Mouse (Mus musculus) left cerebral cortex, postnatal 10 days (tissue): ENCODE measurements around the gene Rhox6. TPM values are rescaled to one million over a fixed set of nuclear protein-coding genes. Genes with fewer than 3 reads are reported as not detected.
"Not testable (repeated sequence)": the region's sequence is repeated elsewhere in the genome, so short reads cannot be mapped to it uniquely, and the experiment has no call there.

ENCODE experiments used
- DNase-seq, 2 experiments: peaks; one replicate each; pipeline ENCODE4 v3.0.0; 2021 to 2022; ENCODE audit warnings: low spot score in 2 of 2, mixed read lengths in 1 of 2; ENCODE audit errors: extremely low spot score in 1 of 2
- intact Hi-C: fragments of 180-260 bp; cut with DNase I; formaldehyde crosslinking; loops from one replicate; pipeline ENCODE4 v1.15.1; 2025
- total RNA-seq, 2 experiments: library from RNA; stranded (reverse); gene quantifications; 2 replicates each; pipeline ENCODE4 v1.2.3; 2021

Rhox6 gene
- not detected for total RNA-seq

DNA sequence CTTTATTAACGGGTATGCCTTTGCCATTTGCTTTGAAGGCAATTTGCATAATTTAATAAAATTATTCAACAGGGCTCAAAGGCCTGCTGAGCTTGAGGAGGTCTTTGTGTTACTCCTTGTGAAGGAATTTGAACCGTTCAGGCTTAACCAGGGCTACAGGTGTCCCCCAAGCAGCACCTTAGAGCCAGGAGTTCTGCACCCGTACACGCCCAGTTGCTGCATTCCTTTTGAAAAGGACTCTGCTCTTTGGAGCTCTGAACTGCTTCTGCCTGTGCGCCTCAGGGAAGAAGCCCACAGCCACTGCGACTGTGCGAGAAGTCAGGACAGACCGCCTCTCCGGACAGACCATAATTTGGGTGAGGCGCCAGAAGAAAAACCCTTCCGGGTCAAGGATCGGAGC is at the start of gene Rhox6:
Rhox6 (plus strand) TSS at position 301 of the 400 bp plus-strand sequence.
- intact Hi-C loops, DNase-seq: not testable (repeated sequence)

GRCm38 (mm10) chrX:37807286-37808080 is 19.2 kb upstream of the Rhox6 start:
- DNase-seq, result no peak
- intact Hi-C loops, result no loop called here

DNA sequence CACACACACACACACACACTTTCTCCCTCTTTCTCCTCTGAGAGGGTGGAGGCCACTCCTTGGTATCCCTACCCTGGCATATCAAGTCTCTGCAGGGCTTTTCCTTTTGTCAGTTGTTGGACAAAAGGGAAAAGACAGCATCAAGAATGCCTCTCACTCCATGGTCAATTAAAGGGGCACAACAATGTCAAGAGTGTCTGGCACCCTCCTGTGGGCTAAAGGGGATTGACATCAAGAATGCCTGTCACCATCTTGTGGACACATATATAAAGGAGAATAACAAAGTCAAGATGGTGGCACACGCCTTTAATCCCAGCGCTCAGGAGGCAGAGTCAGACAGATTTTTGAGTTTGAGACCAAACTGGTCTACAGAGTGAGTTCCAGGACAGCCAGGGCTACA is 17.3 kb upstream of the Rhox6 start:
- intact Hi-C loops, result no loop called here

DNA sequence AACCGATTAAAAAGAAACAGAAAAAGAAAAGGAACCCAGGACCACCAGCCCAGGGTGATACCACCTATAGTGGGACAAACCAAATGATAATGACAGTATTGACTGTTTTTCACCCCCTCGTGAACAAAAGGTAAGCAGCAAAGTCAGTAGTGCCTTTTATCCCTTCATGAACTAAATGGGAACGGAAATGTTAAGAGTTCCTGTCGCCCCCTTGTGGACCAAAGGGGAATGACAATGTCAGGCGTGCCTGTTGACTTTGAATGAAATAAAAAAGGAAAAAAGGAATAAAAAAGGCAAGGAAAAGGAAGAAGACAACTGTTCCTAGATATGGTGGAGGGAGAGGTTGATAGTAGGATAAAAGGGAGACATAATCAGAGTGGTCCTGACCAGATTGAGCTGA is 15.5 kb upstream of the Rhox6 start:
- intact Hi-C loops, result no loop called here
- DNase-seq, result no peak

More for the DNA sequence above, 17.3 kb upstream of the Rhox6 start:
- no peak for DNase-seq

GRCm38 (mm10) chrX:37815665-37816064 is 11.0 kb upstream of the Rhox6 start:
- intact Hi-C loops, result no loop called here
- no peak for DNase-seq

DNA sequence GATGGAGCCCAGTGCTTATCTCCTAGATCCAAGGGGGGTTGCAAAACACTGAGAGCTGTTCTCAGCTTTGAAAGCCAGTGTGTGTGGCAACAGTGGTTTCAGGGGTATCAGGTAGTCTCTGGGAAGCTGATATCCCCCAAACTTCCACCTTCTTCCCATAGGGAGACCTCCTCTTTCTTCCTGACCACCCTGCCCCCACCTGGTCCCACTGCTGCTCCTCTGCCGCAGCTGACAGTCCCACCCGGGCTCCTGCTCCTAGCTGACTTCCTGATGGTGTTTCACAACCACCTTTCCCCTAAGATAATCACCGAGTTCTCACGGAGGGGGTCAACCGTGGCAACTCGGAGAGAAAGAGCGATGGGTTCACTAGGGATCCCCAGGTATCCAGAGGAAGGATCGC is 4.7 kb downstream of the Rhox6 start, which contains the start of gene Rhox7a:
Rhox7a (plus strand) TSS at position 301 of the 400 bp plus-strand sequence.
- DNase-seq, intact Hi-C loops: not testable (repeated sequence)

DNA sequence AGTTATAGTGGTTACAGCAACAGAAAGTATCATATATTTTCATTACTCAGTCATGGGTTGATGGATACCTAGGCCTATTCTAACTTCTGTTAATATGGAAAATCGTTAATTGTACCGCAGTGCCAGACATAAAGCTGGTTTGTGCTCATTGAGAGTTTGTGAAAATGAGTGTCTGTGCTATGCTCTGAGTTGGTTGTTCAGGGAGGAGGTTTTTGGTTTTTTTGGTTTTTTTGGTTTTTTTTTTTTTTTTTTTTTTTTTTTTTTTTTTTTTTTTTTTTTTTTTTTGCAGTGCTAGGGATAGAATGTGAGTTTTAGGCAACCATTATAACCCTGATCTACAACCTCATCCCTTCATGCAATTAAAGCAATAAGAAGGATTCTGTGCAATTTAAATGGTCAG is 44.9 kb downstream of the Rhox6 start:
- no peak for DNase-seq
- intact Hi-C loops, result no loop called here

DNA sequence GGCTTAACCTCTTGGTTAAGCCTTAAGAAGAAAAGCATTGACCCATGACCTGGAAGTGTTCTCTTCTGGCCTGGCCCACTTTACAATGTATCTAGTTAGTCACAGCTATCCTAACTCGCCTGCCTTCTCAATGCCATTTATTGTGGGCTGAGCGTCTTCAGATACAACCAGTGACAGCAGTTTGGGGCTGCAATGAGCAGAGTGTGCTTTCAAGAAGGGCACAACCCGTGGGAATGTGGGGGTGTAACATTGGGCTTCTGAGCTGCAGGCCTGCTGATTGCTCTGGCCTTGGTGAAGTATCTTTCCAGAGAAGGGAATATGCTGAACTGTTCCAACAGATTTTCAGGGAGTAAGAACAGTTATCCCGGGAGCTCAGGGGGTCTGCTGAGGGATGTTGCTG is 52.1 kb downstream of the Rhox6 start, which contains the start of gene Rhox8:
Rhox8 (minus strand) TSS at position 101 of the 400 bp plus-strand sequence.
- intact Hi-C loops, result no loop called here
- no peak for DNase-seq

Other genes starting within 250 kb of the Rhox6 start
- not detected for gene Rhox3f, start 245.9 kb upstream of the Rhox6 start, total RNA-seq
- not detected for gene Rhox4f, start 219.2 kb upstream of the Rhox6 start, total RNA-seq
- gene Rhox3g, start 198.3 kb upstream of the Rhox6 start, total RNA-seq, result not detected
- gene Rhox2g, start 183.4 kb upstream of the Rhox6 start, total RNA-seq, result not detected
- not detected for gene Rhox4g, start 175.6 kb upstream of the Rhox6 start, total RNA-seq
- gene Rhox3h, start 158.1 kb upstream of the Rhox6 start, total RNA-seq, result not detected
- gene Rhox2h, start 153.6 kb upstream of the Rhox6 start, total RNA-seq, result not detected
- not detected for gene Rhox5, start 22.1 kb upstream of the Rhox6 start, total RNA-seq
- gene Rhox7a, start 4.8 kb downstream of the Rhox6 start, total RNA-seq, result not detected
- not detected for gene Rhox8, start 52.0 kb downstream of the Rhox6 start, total RNA-seq
- not detected for gene Rhox7b, start 70.3 kb downstream of the Rhox6 start, total RNA-seq
- not detected for gene Rhox9, start 74.9 kb downstream of the Rhox6 start, total RNA-seq
- gene Btg1-ps1, start 191.9 kb downstream of the Rhox6 start, total RNA-seq, result not detected
- gene Btg1-ps2, start 216.2 kb downstream of the Rhox6 start, total RNA-seq, result not detected
- not detected for gene Rhox10, start 239.6 kb downstream of the Rhox6 start, total RNA-seq